Comparison of ENCODE assay signal across 11 mouse cellular contexts in genomic region chr14:45550010-45550647, GRCm38 (mm10). TPM values are rescaled to one million over a fixed set of nuclear protein-coding genes. Genes with fewer than 3 reads are reported as not detected.
A peak's percentile ranks its signal among the peaks of the same experiment; 100 is the strongest.
DNase-seq lines count a peak whose midpoint lies in the region; ATAC-seq lines count a peak whose summit lies in the region.
"Had no signal": no experiment of that assay in that cellular context is flagged by ENCODE, and none has a peak within 500 bp of the region (broad histone marks: within the 10 kb centered on the region; RNA-seq: fewer than 3 reads in every experiment).

No protein-coding gene starts in this region.

- ATAC-seq in megakaryocyte-erythroid progenitor cell, adult 5-6 weeks (replicated peaks; ENCODE audit: low FRiP score, low TSS enrichment, poor library complexity, severe bottlenecking): no peak

- peak; percentile 22 for DNase-seq in adrenal gland, adult 2 months
- no peak for DNase-seq in adrenal gland, postnatal 36 days
- peak; percentile 28 for DNase-seq in layer of hippocampus, adult 11-12 months (ENCODE audit: low spot score)
- no peak for DNase-seq in layer of hippocampus, postnatal 36 days
- peak; percentile 48 for DNase-seq in adipocyte (ENCODE audit: low spot score)
- peak; percentile 95 for DNase-seq in kidney, adult 9 months
- no peak for DNase-seq in urinary bladder, postnatal 14 days (ENCODE audit: low spot score)
- DNase-seq: midbrain, embryonic 14.5 days; thymus, postnatal 25 days had no signal

RNA-seq across cellular contexts. Expression of gene Fermt2, which starts 20.2 kb away (rescaled TPM):
- 100 to 1,000 TPM in 1 of 2 experiments, 10 to 100 TPM in 1; 77.1 to 114 TPM for total RNA-seq in adrenal gland, adult 2 months (2021)
- polyA plus RNA-seq in adrenal gland, adult 2 months (2012; rRNA removed): 11.5 and 12.5 TPM in 2 replicates
- 100 to 1,000 TPM; 105 to 134 TPM for total RNA-seq in adrenal gland, postnatal 36 days (2021)
- total RNA-seq in layer of hippocampus, postnatal 36 days (2021): 100 to 1,000 TPM; 104 to 109 TPM
- total RNA-seq in megakaryocyte-erythroid progenitor cell, adult 5-6 weeks (2014; fragmentation: Nextera tagmentation): not detected in 2 replicates
- not detected in 2 replicates for total RNA-seq in megakaryocyte-erythroid progenitor cell, adult 5-6 weeks (2017)
- total RNA-seq: MEL had no signal

Comparison
In these comparisons a context has a peak if more than half of its experiments do, and no peak if none do; other contexts are left out.
1. DNase-seq: peak in adrenal gland, adult 2 months (single experiment), layer of hippocampus, adult 11-12 months (single experiment), adipocyte (single experiment) and kidney, adult 9 months (single experiment); none in adrenal gland, postnatal 36 days (0 of 2), layer of hippocampus, postnatal 36 days (0 of 2) and urinary bladder, postnatal 14 days (single experiment).
2. RNA of gene Fermt2, which starts 20.2 kb away (total RNA-seq): 105 to 134 TPM in adrenal gland, postnatal 36 days, 77.1 to 114 TPM in adrenal gland, adult 2 months and 104 to 109 TPM in layer of hippocampus, postnatal 36 days; not detected in megakaryocyte-erythroid progenitor cell, adult 5-6 weeks; every median in the first group is over 10 times any median in the second.